Mouse (Mus musculus) embryonic facial prominence, embryonic 13.5 days (tissue): ENCODE results near the gene Tmem19. TPM values are rescaled to one million over a fixed set of nuclear protein-coding genes. Genes with fewer than 3 reads are reported as not detected.
A peak's percentile ranks its signal among the peaks of the same experiment; 100 is the strongest.
"Not testable (repeated sequence)": the region's sequence is repeated elsewhere in the genome, so short reads cannot be mapped to it uniquely, and the experiment has no call there.

Source experiments
- ATAC-seq: fragments of 200-750 bp; cut with Nextera tagmentation; 2 replicates; pipeline ENCODE4 v1.8.0; 2017; ENCODE audit warnings: low read depth; ENCODE audit not compliant: insufficient number of reproducible peaks, insufficient read depth, low FRiP score, low TSS enrichment
- H3K27ac ChIP-seq: fragments of 300-500 bp; sonication (generic); 2 replicates; pipeline ENCODE4 v1.5.1; 2015; ENCODE audit warnings: moderate library complexity, mild to moderate bottlenecking, inconsistent platforms
- H3K27me3 ChIP-seq: fragments of 300-500 bp; sonication (generic); 2 replicates; pipeline ENCODE4 v1.6.1; 2015; ENCODE audit warnings: mild to moderate bottlenecking, inconsistent platforms
- H3K36me3 ChIP-seq: fragments of 300-500 bp; sonication (generic); 2 replicates; pipeline ENCODE4 v1.6.1; 2015; ENCODE audit warnings: mild to moderate bottlenecking, inconsistent platforms
- H3K4me1 ChIP-seq: fragments of 300-500 bp; sonication (generic); 2 replicates; pipeline ENCODE4 v1.6.1; 2015; ENCODE audit warnings: inconsistent platforms
- H3K4me2 ChIP-seq: fragments of 300-500 bp; sonication (generic); 2 replicates; pipeline ENCODE4 v1.6.1; 2015; ENCODE audit warnings: moderate library complexity, mild to moderate bottlenecking, inconsistent platforms
- H3K4me3 ChIP-seq: fragments of 300-500 bp; sonication (generic); 2 replicates; pipeline ENCODE4 v1.5.1; 2015; ENCODE audit warnings: mild to moderate bottlenecking, inconsistent platforms
- H3K9ac ChIP-seq: fragments of 300-500 bp; sonication (generic); 2 replicates; pipeline ENCODE4 v1.6.1; 2015; ENCODE audit warnings: mild to moderate bottlenecking, inconsistent platforms
- H3K9me3 ChIP-seq: fragments of 300-500 bp; sonication (generic); 2 replicates; pipeline ENCODE4 v1.6.1; 2016; ENCODE audit warnings: inconsistent platforms
- WGBS: fragments of 180-500 bp; shearing (Covaris S2); methylation state at CpG from one replicate; pipeline ENCODE4 v1.1.7; 2015; ENCODE audit warnings: mixed read lengths; 5-methylcytosine and 5-hydroxymethylcytosine counted together
- polyA plus RNA-seq: library from polyadenylated mRNA; unstranded; fragments of >200 nt; fragmentation: Nextera tagmentation; extraction: Ambion mirVana; gene quantifications from 2 replicates; pipeline ENCODE4 v1.2.1, GENCODE M21; 2015

The Tmem19 gene
- polyA plus RNA-seq, 1 experiment from 2014 or later: 27.3 TPM

GRCm38 (mm10) chr10:115318388-115318787 lies 43.9 kb downstream of the Tmem19 start:
- H3K27ac ChIP-seq, H3K4me2 ChIP-seq, ATAC-seq, H3K9ac ChIP-seq, H3K27me3 ChIP-seq, H3K9me3 ChIP-seq, H3K4me3 ChIP-seq, H3K36me3 ChIP-seq: not testable (repeated sequence)
- WGBS: 65% methylated on average over 3 of the region's 3 CpGs
- H3K4me1 ChIP-seq: peaks cover 16% of the 10 kb centered on the region

- H3K9me3 ChIP-seq: no peaks in the 10 kb centered on the region
- peaks cover 25% of the 10 kb centered on the region for H3K4me1 ChIP-seq
- no peaks in the 10 kb centered on the region for H3K36me3 ChIP-seq
- H3K27ac ChIP-seq: peak overlapping the region; percentile 93
- peak overlapping the region; percentile 83 for H3K4me2 ChIP-seq
- no peaks in the 10 kb centered on the region for H3K27me3 ChIP-seq
- H3K4me3 ChIP-seq: peak overlapping the region; percentile 92
- no peak for ATAC-seq
- 57% methylated on average over 11 of the region's 11 CpGs for WGBS
- peak overlapping the region; percentile 87 for H3K9ac ChIP-seq
These were observed 46.0 kb downstream of the Tmem19 start for GRCm38 (mm10) chr10:115316313-115316712.

GRCm38 (mm10) chr10:115315473-115316171 lies 46.7 kb downstream of the Tmem19 start, which contains the start of gene Rab21:
Rab21 (minus strand) TSS chr10:115315594.
- peak; percentile 84 for ATAC-seq
- peaks cover 25% of the 10 kb centered on the region for H3K4me1 ChIP-seq
- H3K36me3 ChIP-seq: no peaks in the 10 kb centered on the region
- H3K4me2 ChIP-seq: peak within 1 kb of the TSS; percentile 83
- under 1% methylated on average over 47 of the region's 48 CpGs for WGBS
- H3K4me3 ChIP-seq: peak within 1 kb of the TSS; percentile 92
- H3K9ac ChIP-seq: peak within 1 kb of the TSS; percentile 87
- H3K9me3 ChIP-seq: no peaks in the 10 kb centered on the region
- no peaks in the 10 kb centered on the region for H3K27me3 ChIP-seq
- peak within 1 kb of the TSS; percentile 93 for H3K27ac ChIP-seq

GRCm38 (mm10) chr10:115314582-115315452 lies 47.5 kb downstream of the Tmem19 start:
- peak overlapping the region; percentile 93 for H3K27ac ChIP-seq
- no peaks in the 10 kb centered on the region for H3K36me3 ChIP-seq
- WGBS: 1% methylated on average over 60 of the region's 73 CpGs
- peaks cover 25% of the 10 kb centered on the region for H3K4me1 ChIP-seq
- ATAC-seq: peak; percentile 52
- H3K9ac ChIP-seq: peak overlapping the region; percentile 87
- peak overlapping the region; percentile 92 for H3K4me3 ChIP-seq
- H3K9me3 ChIP-seq: no peaks in the 10 kb centered on the region
- H3K27me3 ChIP-seq: no peaks in the 10 kb centered on the region
- H3K4me2 ChIP-seq: peak overlapping the region; percentile 83

GRCm38 (mm10) chr10:115314287-115314581 lies 48.1 kb downstream of the Tmem19 start:
- Histone ChIP-seq H3K4me2 (peak overlapping the region; percentile 83), H3K36me3 (no peaks in the 10 kb centered on the region), H3K4me3 (peak overlapping the region; percentile 92), H3K27me3 (no peaks in the 10 kb centered on the region), H3K9me3 (no peaks in the 10 kb centered on the region), H3K9ac (peak overlapping the region; percentile 87), H3K4me1 (peaks cover 25% of the 10 kb centered on the region), H3K27ac (no peak overlapping the region)
- 25% methylated on average over 6 of the region's 6 CpGs for WGBS
- ATAC-seq: no peak

- ATAC-seq: no peak
- H3K27me3 ChIP-seq: no peaks in the 10 kb centered on the region
- peaks cover 25% of the 10 kb centered on the region for H3K4me1 ChIP-seq
- H3K4me3 ChIP-seq: peak overlapping the region; percentile 92
- H3K4me2 ChIP-seq: peak overlapping the region; percentile 83
- no peak overlapping the region for H3K27ac ChIP-seq
- H3K36me3 ChIP-seq: no peaks in the 10 kb centered on the region
- H3K9me3 ChIP-seq: no peaks in the 10 kb centered on the region
- peak overlapping the region; percentile 87 for H3K9ac ChIP-seq
- WGBS: 77% methylated on average over 14 of the region's 14 CpGs
These were observed 48.5 kb downstream of the Tmem19 start for GRCm38 (mm10) chr10:115313641-115314286.

- H3K9ac ChIP-seq: no peak overlapping the region
- WGBS: 60% methylated on average over 3 of the region's 3 CpGs
- no peak for ATAC-seq
- no peaks in the 10 kb centered on the region for H3K27me3 ChIP-seq
- no peak overlapping the region for H3K27ac ChIP-seq
- no peaks in the 10 kb centered on the region for H3K36me3 ChIP-seq
- peaks cover 25% of the 10 kb centered on the region for H3K4me1 ChIP-seq
- H3K4me2 ChIP-seq: peak overlapping the region; percentile 83; the same call in 1 of the 2 replicates
- H3K9me3 ChIP-seq: no peaks in the 10 kb centered on the region
- no peak overlapping the region for H3K4me3 ChIP-seq
These were observed 49.6 kb downstream of the Tmem19 start for GRCm38 (mm10) chr10:115312732-115313131.

GRCm38 (mm10) chr10:115312194-115312593 lies 50.1 kb downstream of the Tmem19 start:
- Histone ChIP-seq H3K9me3 (no peaks in the 10 kb centered on the region), H3K36me3 (no peaks in the 10 kb centered on the region), H3K27me3 (no peaks in the 10 kb centered on the region), H3K4me1 (peaks cover 25% of the 10 kb centered on the region), H3K9ac (no peak overlapping the region), H3K4me2 (no peak overlapping the region), H3K27ac (no peak overlapping the region), H3K4me3 (no peak overlapping the region)
- WGBS: 83% methylated on average over 5 of the region's 5 CpGs
- ATAC-seq: no peak

- 88% methylated on average over 14 of the region's 14 CpGs for whole genome bisulfite sequencing
- H3K4me1 ChIP-seq: peaks cover 24% of the 10 kb centered on the region
- no peaks in the 10 kb centered on the region for H3K27me3 ChIP-seq
- no peak overlapping the region for H3K4me2 ChIP-seq
- H3K4me3 ChIP-seq: no peak overlapping the region
- no peak overlapping the region for H3K9ac ChIP-seq
- no peak overlapping the region for H3K27ac ChIP-seq
- no peaks in the 10 kb centered on the region for H3K36me3 ChIP-seq
- no peaks in the 10 kb centered on the region for H3K9me3 ChIP-seq
- no peak for ATAC-seq
These were observed 50.9 kb downstream of the Tmem19 start for GRCm38 (mm10) chr10:115311263-115311965.

GRCm38 (mm10) chr10:115309191-115309590 lies 53.1 kb downstream of the Tmem19 start:
- H3K4me1 ChIP-seq: peaks cover 20% of the 10 kb centered on the region
- no peak overlapping the region for H3K27ac ChIP-seq
- ATAC-seq: no peak
- H3K4me3 ChIP-seq: no peak overlapping the region
- whole genome bisulfite sequencing: 87% methylated on average over 4 of the region's 4 CpGs
- H3K4me2 ChIP-seq: no peak overlapping the region
- H3K9me3 ChIP-seq: no peaks in the 10 kb centered on the region
- no peak overlapping the region for H3K9ac ChIP-seq
- H3K36me3 ChIP-seq: peaks cover 2% of the 10 kb centered on the region; the same call in 1 of the 2 replicates
- no peaks in the 10 kb centered on the region for H3K27me3 ChIP-seq

- H3K9ac ChIP-seq: no peak overlapping the region
- no peak overlapping the region for H3K4me3 ChIP-seq
- H3K27ac ChIP-seq: no peak overlapping the region
- ATAC-seq: no peak
- no peak overlapping the region for H3K4me2 ChIP-seq
- H3K36me3 ChIP-seq: peaks cover 9% of the 10 kb centered on the region
- 89% methylated on average over 7 of the region's 7 CpGs for WGBS
- 0 out of 2 replicates have a peak, but pooled peaks cover 5% of the 10 kb centered on the region for H3K9me3 ChIP-seq
- H3K27me3 ChIP-seq: no peaks in the 10 kb centered on the region
- peaks cover 2% of the 10 kb centered on the region for H3K4me1 ChIP-seq
These were observed 54.9 kb downstream of the Tmem19 start for GRCm38 (mm10) chr10:115307331-115307875.
